Mouse (Mus musculus) megakaryocyte, adult 5-6 weeks (primary cell): ENCODE measurements around the gene Rnf128. TPM values are rescaled to one million over a fixed set of nuclear protein-coding genes. Genes with fewer than 3 reads are reported as not detected.
"Not testable (repeated sequence)": the region's sequence is repeated elsewhere in the genome, so short reads cannot be mapped to it uniquely, and the experiment has no call there.

Experiments
- ATAC-seq: 2 replicates; pipeline ENCODE4 v1.8.0; 2016; ENCODE audit warnings: mild to moderate bottlenecking, inconsistent platforms; ENCODE audit not compliant: poor library complexity, severe bottlenecking
- total RNA-seq, 2 experiments: library from RNA; stranded (forward) in 1 of 2; stranded (reverse) in 1 of 2; fragments of 153-499, 151-499 nt in 1 of 2; fragments of 221-1000, 200-1000 nt in 1 of 2; gene quantifications; 2 replicates each; pipeline versions ENCODE4 v1.2.3 to v1.2.4; 2015 to 2017

Rnf128 gene
- total RNA-seq (2015) (0.54 and 0.64 TPM in 2 replicates), total RNA-seq (2017) (0.45 and 0.55 TPM in 2 replicates)

DNA sequence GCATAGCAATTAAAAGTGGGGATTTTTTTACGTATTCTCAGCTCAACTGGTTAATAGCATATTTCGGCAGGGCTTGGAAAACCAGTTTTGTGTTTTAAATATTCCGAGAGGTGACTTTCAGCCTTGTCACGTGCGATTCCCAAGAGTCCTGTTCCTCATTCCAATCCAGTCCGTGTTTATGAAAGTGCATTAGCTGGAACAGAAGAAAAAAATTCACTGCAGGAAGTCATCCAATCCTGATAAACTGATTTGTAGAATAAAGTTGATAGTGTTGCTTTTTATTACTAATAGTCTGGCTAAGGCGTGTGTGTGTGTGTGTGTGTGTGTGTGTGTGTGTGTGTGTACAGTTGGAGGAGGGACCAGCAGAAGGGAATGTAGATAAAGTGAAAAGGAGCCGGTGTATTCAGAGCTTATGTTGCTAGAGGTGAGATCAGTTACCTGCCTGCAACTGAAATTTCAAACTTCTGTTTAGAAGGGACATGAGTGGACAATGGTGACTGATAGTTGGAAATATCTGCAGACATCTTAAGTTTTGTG is at the start of gene Rnf128:
TSS of gene Rnf128 (plus strand) at position 392 of the 537 bp plus-strand sequence.
- no peak for ATAC-seq

DNA sequence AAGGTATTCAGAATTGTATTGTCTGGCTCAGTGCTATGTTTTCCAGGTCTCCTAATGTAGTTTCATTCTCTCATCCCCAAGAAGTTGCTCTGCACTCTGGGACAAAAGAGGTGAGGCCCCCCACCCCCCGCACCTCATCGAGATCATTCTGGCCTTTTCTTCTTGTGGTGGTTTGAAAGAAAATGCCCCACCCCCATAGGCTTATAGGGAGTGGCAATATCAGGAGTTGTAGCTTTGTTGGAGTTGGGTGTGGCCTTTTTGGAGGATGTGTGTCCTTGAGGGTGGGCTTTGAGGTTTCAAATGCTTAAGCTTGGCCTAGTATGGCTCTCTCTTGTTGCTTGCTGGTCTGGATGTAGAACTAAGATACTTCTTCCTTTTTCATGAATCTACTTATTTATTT is 47.0 kb upstream of the Rnf128 start:
- no peak for ATAC-seq

DNA sequence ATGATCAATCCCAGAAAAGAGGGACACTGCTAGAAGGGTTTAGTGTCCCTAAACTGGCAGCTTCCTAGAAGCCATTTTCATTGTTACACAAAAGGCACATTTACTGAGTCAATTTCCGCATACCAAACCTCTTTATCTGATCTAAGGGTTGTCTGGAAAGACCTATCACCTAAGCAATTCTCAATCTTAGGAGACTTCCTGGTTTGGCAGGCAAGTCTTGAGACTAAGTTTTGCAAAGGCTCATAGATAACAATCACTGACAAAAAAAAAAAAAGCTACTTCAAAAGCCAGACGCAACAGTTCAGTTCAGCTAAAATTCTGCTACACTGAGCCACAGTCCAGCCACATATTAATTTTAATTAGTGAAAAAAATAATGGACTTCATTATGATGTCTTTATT is 43.9 kb upstream of the Rnf128 start:
- peak; percentile 47; the same call in 1 of the 2 replicates for ATAC-seq

DNA sequence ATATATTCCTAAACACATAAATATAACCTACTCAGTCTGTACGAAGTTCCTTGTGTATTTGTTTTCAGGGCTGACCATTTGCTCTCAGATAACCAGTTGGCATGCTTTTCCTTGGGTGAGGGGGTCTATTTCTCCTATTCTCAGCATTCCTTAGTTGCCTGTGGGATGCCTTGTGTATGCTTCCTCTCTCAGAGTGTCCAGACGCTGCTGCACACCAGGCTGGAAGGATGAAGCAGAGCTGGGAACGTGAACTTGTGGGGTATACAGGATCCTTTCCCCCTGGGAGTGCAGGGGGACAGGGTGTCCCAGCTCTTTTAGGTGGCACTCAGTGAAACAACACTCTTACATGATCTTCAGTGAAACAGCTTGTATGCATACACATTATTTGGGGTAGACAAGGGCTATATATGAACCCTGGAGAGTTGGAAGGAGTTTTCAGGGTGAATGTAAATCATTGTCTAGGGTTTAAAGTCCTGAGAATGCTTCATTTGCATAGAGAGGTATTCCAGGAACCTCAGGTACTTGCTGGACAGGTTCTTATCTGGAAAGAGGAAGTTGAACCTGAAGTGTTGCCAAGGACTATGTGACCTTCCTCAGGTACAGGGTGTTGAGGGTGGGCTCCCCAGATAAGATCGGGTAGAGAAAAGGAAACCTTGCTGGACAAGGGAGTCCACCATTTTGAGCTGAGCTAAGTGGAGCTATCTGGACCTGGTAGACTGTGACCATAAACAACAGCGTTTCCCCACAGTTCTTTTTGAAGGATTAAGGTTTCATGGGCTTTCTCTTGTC is 38.6 kb upstream of the Rnf128 start:
- no peak for ATAC-seq

DNA sequence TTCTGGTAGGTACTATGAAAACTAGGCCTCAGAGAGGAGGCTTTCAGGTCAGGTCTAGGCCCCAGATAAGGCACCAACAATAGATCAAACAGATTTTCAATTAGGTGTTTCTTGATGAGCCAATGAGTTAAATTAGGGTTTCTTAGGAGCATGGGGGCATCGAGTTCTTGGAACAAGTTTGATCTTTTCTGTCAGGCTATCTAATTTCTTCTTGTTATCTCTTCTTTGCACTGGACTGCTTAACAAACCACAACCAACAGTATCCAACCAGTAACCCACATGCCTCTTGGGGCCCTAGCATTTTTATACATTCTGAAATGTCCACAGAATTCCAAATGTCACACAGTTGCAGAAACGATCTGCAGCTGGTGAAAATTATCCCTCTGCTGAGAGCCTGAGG is 37.4 kb upstream of the Rnf128 start:
- no peak for ATAC-seq

DNA sequence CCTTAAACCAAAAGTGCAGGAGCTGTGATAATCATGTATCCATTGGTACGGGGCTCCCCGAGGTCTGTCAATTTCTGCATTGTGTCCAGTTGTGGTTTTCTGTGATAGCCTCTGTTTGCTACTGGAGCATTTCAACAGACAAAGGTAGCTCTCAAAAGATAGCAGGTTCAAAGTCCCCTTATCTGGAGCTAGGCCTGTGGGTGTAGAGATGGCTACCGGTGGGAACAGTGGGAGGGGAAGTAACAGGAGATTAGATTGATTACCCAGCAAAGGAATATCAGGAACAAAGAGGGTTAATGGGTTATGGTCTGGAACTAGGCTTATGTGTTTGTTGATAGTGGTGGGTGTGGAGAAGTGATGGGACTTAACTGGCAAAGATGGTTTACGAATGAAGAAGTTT is 36.1 kb upstream of the Rnf128 start:
- ATAC-seq: no peak

DNA sequence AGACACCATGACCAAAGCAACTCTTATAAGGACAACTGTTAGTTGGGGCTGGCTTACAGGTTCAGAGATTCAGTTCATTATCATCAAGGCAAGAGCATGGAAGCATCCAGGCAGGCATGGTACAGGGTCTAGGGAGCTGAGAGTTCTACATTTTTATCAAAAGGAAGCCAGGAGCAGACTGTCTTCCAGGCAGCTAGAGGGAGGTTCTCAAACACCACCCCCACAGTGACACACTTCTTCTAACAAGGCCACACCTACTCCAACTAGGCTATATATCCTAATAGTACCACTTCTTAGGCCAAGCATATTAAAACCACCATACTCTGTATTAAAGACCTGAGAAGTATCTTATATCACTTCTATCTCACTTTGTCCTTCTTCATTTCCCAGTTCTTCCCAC is 33.4 kb upstream of the Rnf128 start:
- ATAC-seq: no peak

DNA sequence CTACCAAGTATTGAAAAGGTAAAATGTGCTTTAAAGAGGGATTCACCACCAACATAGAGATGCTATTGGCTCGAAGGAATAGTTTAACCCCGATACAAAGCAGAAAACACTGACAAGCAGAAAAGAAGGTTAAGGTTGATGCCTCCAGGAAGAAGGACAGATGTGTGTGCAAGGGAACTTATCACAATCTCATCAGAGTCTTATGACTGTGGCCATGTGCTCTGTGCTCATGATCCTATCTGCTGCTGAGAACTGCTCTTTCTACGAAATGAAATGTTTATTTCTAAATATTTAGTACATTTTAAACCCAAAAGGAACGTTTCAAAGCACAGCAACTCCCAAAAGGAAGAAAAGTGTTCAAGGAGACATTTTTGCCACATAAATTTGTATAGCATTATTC is 30.8 kb upstream of the Rnf128 start:
- no peak for ATAC-seq

DNA sequence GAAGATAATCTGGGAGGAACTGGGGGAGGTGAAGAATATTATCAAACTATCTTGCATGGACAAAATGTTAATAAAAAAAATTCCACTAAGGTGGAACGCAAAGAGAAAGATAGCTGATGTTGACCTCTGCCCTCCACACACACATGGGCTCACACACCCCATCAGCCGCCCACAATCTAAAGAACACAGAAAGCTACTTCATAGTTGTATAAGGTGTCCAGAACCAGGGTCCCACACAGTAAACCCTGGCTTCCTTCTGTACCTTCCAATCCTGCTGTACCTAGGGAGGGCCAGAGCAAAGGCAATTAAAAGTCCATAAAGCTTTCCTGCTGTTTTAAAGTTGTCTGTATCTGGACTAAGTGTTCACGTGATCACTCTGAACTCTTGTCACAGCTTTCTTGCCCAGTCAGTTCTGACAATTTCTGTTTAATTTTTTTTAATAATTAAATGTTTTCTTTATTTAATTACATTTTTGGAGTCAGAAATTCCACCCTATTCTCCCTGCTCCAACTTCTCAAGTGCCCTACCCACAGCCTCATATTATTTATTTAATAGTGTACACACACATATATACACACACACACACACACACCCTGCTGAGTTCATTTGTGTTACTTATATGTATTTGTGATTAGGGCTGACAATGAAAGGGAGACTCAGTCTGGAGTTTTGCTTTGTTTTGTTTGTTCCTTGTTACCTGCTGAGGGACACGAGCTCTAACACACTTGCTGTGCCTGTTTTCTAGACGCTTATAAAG is 25.3 kb upstream of the Rnf128 start:
- no peak for ATAC-seq

DNA sequence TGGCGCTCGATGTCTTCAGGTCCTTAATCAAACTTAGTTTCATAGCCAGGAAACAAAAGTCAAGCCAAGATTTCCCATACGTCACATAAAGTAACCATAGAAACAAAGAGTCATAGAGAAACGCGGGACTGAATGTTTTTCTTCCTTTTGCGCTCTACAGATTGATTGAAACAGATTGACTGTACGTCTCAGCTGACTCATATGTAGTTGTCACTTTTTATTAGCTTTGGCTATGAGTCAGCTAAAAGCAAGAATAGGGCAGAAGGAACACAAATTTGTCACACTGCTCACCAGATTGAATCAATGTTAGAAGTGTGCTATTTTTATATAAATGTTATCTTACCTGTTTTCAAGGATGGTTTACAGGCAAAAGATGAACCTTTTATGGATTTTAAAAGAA is 19.4 kb upstream of the Rnf128 start:
- ATAC-seq: no peak

DNA sequence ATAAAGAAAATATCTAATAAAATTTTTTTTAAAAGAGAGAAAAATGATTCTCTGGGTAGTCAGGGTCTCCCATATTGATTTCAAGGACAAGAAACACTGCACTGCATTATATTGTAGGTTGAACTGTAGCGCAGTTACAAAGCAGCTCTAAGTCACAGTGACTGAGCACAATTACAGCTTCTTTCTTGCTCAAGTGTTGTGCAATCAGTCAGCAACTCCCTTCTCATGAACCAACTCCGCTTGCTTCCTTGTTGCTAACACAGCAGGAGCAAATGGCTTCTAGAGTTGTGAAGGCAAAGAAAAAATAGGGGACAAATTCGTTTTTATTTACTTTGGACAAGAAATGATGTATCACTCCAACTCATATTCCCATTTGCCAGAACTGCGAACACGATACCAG is 12.7 kb upstream of the Rnf128 start:
- peak; percentile 97 for ATAC-seq

DNA sequence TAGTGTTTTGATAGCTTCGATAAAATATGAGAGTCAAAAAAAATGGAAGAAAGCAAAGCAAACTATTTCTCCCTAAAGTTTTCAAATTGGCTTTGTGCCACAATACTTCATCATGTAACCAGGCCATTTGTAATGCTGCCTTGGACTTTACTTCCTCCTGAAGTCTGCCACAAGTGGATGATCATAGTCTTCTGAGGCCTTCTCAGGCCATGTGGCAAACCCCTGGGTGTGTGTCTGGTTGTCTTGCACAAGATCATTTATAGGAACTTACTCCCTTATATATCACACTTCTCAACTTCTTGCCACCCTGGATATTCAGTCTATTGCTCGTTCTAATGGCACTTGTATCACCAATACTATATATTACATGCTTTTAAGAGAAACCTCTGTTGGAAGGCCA is 11.0 kb upstream of the Rnf128 start:
- peak; percentile 95 for ATAC-seq

DNA sequence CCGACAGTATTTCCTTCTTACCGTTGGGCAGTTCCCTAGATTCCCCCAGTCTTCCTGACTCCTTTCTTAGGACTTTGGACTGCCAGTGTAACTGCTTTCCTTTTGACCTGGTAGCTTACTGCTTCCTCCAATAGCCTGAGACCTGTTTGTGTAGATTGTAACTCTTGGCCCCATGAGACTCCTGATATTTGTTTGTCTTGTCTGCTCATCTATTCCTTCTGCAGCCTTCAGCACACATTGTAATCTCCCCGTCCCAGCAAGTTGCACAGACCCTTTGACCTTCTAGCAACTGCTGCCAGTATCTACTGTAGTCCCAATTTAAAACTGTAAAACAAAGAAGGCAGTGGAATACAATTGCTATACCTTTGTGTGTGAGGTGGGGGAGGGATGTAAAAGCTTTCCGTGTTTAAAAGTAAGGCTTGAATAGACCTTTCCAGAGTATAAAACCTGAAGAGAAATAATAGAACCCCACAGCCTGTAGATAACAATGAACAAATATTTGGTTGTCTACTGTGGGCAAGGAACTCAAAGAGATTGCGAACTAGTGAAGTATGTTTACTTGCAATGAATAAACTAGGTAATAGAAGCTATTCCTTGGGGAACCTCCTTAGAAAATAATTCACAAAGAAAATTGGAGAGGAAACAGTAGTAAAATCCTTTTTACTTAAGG is 726 bp upstream of the Rnf128 start:
- ATAC-seq: no peak

DNA sequence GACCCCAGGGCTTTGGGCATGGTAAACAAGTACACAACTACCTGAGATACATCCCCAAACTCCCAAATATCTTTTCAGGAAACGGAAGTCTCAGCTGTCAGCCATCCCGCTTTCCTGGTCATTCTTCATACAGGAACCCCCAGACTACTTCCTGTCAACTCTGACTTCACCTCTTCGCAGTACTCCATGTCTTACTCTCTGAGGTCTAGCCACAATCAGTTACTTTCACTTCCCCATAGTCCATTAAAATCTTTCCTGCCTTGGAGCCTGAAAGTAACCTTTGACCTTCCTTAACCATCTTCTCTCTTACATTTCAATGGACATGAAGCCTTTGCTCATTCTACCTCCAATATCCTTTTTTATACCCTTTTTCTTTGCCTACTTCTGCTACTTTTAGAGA is 6.9 kb downstream of the Rnf128 start:
- peak; percentile 96 for ATAC-seq

DNA sequence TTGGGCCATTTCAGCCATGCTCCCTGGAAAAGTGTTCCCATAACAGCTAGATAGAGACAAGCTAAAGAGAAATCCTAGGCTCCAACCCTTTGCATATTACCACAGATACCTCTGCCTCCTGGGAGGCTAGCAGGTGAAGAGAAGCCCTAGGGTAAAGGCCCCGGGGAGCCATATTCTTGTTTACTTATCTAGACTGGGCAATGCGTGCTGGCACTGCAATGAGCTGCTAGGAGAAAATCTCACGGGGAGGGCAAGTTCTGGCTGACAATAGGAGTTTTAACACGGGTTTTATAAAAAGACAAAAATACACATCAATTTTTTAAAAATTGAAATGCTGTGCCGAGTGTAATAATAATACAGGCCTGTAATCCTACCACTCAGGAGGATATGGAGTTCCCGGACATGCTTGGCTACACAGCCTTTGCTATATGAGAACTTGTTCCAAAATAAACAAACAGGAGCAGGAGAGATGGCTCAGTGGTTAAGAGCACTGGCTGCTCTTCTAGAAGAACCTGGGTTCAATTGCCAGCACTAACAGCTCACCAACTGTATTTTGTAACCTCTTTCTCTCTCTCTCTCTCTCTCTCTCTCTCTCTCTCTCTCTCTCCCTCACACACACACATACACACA is 15.6 kb downstream of the Rnf128 start:
- ATAC-seq: no peak

DNA sequence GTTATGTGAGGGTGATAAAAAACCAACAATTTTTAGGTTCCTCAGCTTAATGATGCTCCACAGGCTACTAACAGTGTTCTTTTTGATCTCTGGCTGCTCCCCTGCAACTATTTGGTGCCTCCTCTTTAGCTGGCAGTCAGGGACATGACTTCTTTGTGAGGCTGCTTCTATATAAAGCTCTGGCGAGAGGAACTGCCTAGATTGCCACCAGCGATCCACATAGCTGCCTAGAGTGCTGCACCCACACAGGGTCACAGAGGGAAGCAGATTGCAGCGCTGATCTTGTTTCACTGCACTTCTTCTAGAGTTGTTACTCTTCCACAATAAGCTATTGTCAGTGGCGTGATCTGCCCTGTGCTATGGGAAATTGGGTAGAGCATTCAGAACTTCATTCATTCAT is 20.5 kb downstream of the Rnf128 start:
- no peak for ATAC-seq

DNA sequence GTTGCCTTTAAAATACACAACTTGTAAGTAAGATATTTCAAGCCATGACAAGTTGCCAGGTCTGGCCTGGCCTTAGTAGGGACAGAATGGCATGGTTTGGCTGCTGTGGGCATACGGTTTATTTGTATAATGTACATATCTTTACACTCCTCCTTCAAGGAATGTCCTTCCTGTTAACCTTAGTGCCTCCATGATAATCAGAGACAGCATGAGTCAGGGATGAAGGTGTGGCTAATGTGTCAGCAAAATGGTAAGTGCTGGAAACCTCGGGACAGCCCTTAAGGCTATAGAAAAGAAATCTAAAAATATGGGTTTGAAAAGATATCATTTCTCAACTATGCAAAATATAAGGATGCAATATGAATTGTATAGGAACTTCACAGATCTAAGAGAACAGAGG is 23.6 kb downstream of the Rnf128 start:
- not testable (repeated sequence) for ATAC-seq

DNA sequence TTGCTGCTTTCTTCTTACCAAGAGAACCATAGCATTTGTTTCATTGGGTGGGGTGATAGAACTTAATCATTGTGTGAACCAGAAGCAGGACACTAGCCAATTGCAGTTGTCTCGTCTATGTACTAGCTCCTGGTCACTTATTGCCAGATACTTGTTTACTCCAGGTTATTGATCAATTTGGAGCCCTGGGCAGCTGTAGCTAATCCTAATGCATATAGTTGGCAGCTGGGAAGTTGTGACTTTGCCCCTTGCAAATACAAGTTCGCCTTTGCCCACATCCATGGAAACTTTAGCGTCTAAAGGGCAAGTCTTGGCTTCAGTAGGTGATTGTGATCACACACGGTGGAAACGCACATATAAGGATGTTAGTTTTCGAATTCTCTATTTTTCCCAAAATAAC is 33.3 kb downstream of the Rnf128 start:
- ATAC-seq: no peak

DNA sequence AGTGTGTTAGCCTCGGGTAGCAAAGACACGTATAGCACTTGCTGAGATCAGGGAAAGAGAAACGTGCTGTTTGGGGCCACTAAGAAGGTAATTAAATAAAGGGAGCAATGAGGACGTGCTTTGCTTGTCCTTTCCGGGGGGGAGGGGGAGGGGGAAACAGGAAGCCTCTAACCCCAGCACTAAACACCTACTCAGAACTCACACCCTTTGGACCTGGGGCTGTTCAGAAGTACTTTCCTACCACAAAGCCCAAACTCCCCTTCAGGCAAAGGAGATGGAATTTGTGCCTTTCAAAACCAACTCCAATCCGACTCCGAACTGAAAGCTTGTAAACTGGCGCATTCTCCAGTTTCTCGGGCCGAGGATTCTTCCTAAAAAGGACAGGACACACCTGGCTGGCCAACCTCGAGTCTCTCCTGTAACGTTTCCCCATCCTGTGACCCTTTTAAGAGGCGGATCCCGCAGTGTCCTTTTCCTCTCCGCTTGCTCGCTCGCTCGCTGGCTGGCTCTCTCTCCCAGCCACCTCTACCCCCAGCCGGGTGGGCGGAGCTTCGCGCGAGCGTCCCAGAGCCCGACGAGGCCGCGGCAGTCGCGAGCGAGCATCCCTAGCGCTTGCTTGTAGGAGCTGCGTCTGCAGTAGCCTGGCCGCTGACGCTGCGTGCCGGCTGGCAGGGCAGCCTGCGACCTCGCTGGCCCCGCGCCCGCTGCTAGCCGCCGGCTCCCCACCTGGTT is 47.1 kb downstream of the Rnf128 start:
- ATAC-seq: peak; percentile 99

DNA sequence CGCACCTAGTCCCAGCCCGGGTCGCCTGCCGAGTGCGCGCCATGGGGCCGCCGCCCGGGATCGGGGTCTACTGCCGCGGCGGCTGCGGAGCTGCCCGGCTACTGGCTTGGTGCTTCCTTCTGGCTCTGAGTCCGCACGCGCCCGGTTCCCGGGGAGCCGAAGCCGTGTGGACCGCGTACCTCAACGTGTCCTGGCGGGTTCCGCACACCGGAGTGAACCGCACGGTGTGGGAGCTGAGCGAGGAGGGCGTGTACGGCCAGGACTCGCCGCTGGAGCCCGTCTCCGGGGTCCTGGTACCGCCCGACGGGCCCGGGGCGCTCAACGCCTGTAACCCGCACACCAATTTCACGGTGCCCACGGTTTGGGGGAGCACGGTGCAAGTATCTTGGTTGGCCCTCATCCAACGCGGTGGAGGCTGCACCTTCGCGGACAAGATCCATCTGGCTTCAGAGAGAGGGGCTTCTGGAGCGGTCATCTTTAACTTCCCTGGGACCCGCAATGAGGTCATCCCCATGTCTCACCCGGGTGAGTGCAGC is 47.7 kb downstream of the Rnf128 start:
- ATAC-seq: peak; percentile 41
